Mouse (Mus musculus): Measurements from ENCODE around the gene Lyar. TPM values are rescaled to one million over a fixed set of nuclear protein-coding genes. Genes with fewer than 3 reads are reported as not detected.

Lyar gene
- polyA plus RNA-seq, 1 experiment from 2014 or later = 38.6 TPM

DNA sequence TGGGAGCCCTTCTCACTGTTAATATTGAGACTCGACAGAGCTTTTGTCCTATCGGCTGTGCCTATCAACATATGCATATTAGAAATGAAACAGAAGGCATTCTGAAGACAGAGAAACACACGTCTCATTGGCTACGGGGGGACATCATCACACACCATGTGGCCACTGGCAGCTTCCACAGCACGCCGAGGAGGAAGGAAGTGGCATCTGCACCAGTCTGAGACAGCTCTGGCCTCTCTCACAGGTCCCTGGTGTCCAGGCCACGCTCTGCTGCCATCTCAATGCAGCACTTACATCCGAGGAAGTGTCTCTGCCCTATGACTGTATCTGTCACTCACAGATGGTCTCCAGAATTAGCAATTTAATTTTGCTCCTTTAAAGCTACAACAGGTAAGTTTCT lies 8.6 kb upstream of the Lyar start:
- Histone ChIP-seq H3K9me3 (ENCODE audit: low read length) (no peaks in the 10 kb centered on the region), H3K4me2 (ENCODE audit: low read depth, low read length) (no peak overlapping the region), H3K27ac (ENCODE audit: low read depth) (no peak overlapping the region), H3K27me3 (ENCODE audit: insufficient read depth, low read length) (no peaks in the 10 kb centered on the region), H3K36me3 (replicated peaks; ENCODE audit: insufficient read depth, low read length) (peaks cover 21% of the 10 kb centered on the region), H3K4me3 (ENCODE audit: low read depth, low read length) (no peak overlapping the region), H3K4me1 (ENCODE audit: insufficient read depth) (peaks cover 8% of the 10 kb centered on the region), H3K9ac (replicated peaks) (no peak overlapping the region)
- WGBS (ENCODE audit: insufficient replicate concordance) = 53% methylated on average over 8 of the region's 8 CpGs
- ATAC-seq = peak; percentile 55
- DNase-seq = peak; percentile 29
- TF ChIP-seq EP300 (IDR thresholded peaks at IDR 0.05; ENCODE audit: low read depth) (no peak), CTCF (IDR thresholded peaks at IDR 0.05; ENCODE audit: low read depth) (no peak)

DNA sequence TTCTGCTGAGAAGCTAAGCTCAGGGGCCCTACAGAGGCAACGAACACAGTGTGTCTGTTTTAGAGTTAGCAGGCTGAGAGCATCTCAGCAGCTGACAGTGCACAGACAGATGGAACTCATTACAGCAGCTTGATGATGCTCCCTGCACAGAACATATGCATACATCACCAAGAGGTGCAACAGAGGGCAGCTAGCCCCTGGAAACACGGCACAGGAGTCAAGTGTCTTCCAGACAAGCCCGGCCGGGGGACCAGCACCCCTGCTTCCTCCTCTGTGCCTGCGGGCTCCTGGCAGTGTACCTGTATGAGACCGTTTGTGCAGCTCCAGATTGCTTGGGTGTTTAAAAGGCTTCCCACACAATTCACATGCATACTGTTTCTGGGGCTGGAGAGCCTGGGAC lies 7.3 kb upstream of the Lyar start:
- H3K9ac ChIP-seq (replicated peaks) = no peak overlapping the region
- no peak for ATAC-seq
- H3K9me3 ChIP-seq (ENCODE audit: low read length) = no peaks in the 10 kb centered on the region
- H3K4me1 ChIP-seq (ENCODE audit: insufficient read depth) = peaks cover 8% of the 10 kb centered on the region
- no peak overlapping the region for H3K4me3 ChIP-seq (ENCODE audit: low read depth, low read length)
- no peak for TF ChIP-seq CTCF (IDR thresholded peaks at IDR 0.05; ENCODE audit: low read depth)
- no peak for TF ChIP-seq EP300 (IDR thresholded peaks at IDR 0.05; ENCODE audit: low read depth)
- H3K27me3 ChIP-seq (ENCODE audit: insufficient read depth, low read length) = no peaks in the 10 kb centered on the region
- no peak overlapping the region for H3K27ac ChIP-seq (ENCODE audit: low read depth)
- H3K36me3 ChIP-seq (replicated peaks; ENCODE audit: insufficient read depth, low read length) = peaks cover 21% of the 10 kb centered on the region
- 88% methylated on average over 6 of the region's 6 CpGs for WGBS (ENCODE audit: insufficient replicate concordance)
- no peak for DNase-seq
- no peak overlapping the region for H3K4me2 ChIP-seq (ENCODE audit: low read depth, low read length)

DNA sequence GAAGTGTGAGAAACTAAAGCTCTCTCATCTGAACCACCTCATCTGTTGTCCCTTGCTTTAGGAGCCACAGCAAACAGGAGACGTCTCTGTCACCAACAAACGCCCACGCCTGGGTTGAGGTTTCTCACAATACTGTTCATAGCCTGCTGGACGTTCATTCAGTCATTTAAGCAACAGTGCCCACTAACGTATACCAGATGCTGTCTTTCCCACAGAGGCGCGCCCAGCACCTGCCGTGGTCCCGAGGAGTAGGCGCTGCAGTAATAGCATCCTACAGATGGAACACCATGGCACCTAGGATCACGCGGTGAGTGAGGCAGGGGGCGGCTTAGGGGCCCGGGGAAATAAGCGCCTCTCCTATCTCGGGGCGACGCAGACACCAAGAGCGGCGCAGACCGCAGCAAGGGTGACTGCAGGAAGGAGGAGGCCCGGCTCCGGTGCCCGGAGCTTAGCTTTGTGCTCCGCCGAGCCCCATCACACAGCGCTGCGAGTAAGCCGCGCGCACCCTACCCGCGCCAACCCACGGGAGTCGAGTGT lies 431 bp upstream of the Lyar start:
- no peak for TF ChIP-seq CTCF (IDR thresholded peaks at IDR 0.05; ENCODE audit: low read depth)
- TF ChIP-seq EP300 (IDR thresholded peaks at IDR 0.05; ENCODE audit: low read depth) = no peak
- under 1% methylated on average over 28 of the region's 35 CpGs for WGBS (ENCODE audit: insufficient replicate concordance)
- no peaks in the 10 kb centered on the region for H3K27me3 ChIP-seq (ENCODE audit: insufficient read depth, low read length)
- 0 out of 2 replicates have a peak, but pooled peaks cover 8% of the 10 kb centered on the region for H3K36me3 ChIP-seq (replicated peaks; ENCODE audit: insufficient read depth, low read length)
- peaks cover 16% of the 10 kb centered on the region for H3K4me1 ChIP-seq (ENCODE audit: insufficient read depth)
- peak overlapping the region; percentile 53 for H3K27ac ChIP-seq (ENCODE audit: low read depth)
- no peaks in the 10 kb centered on the region for H3K9me3 ChIP-seq (ENCODE audit: low read length)
- DNase-seq = no peak
- ATAC-seq = peak; percentile 70
- H3K4me2 ChIP-seq (ENCODE audit: low read depth, low read length) = peak overlapping the region; percentile 95
- peak overlapping the region; percentile 94 for H3K4me3 ChIP-seq (ENCODE audit: low read depth, low read length)
- peak overlapping the region; percentile 82 for H3K9ac ChIP-seq (replicated peaks)

DNA sequence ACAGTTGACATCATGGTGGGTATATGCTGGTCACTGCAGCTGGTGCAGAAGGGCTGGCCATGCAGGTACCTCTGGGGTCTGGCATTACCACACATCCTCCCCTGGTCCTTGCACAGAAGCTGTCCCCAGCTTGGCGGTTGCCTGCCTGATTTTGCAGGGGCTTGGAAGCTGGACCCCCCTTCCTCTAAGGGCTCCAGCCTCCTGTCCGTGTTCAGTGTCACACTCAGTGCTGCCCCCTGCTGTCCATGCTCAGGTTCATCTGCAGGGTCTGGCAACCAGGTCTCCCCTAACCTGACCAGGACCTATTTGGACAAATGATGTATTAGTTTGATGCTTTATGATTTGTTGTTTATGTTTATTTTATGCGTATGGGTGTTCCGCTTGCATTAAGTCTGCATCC lies 15.2 kb downstream of the Lyar start:
- WGBS (ENCODE audit: insufficient replicate concordance) = 67% methylated on average over 4 of the region's 4 CpGs
- Histone ChIP-seq H3K4me3 (ENCODE audit: low read depth, low read length) (no peak overlapping the region), H3K9ac (replicated peaks) (no peak overlapping the region), H3K9me3 (ENCODE audit: low read length) (no peaks in the 10 kb centered on the region), H3K4me1 (ENCODE audit: insufficient read depth) (no peaks in the 10 kb centered on the region), H3K4me2 (ENCODE audit: low read depth, low read length) (no peak overlapping the region), H3K27me3 (ENCODE audit: insufficient read depth, low read length) (no peaks in the 10 kb centered on the region), H3K27ac (ENCODE audit: low read depth) (no peak overlapping the region), H3K36me3 (replicated peaks; ENCODE audit: insufficient read depth, low read length) (peaks cover 35% of the 10 kb centered on the region)
- DNase-seq = peak; percentile 73
- ATAC-seq = no peak
- TF ChIP-seq CTCF (IDR thresholded peaks at IDR 0.05; ENCODE audit: low read depth) (peak; percentile 79), EP300 (IDR thresholded peaks at IDR 0.05; ENCODE audit: low read depth) (no peak)

DNA sequence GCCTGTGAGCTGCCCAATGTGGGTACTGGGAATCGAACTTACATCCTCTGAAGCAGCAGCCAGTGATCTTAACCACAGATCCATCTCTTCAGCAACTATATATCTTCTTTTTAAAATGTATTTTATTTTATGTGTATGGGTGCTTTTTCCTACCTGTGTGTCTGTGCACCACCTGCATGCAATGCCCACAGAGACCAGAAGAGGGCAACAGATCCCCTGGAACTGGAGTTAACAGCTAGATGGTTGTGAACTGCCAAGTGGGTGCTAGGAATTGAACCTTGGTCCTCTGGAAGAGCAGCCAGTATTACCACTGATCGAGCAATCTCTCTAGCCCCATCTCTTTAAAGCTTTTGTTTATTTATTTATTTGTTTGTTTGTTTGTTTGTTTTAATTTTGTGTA lies 16.4 kb downstream of the Lyar start:
- Histone ChIP-seq H3K27me3 (ENCODE audit: insufficient read depth, low read length) (no peaks in the 10 kb centered on the region), H3K4me2 (ENCODE audit: low read depth, low read length) (no peak overlapping the region), H3K36me3 (replicated peaks; ENCODE audit: insufficient read depth, low read length) (peaks cover 23% of the 10 kb centered on the region), H3K9me3 (ENCODE audit: low read length) (no peaks in the 10 kb centered on the region), H3K27ac (ENCODE audit: low read depth) (no peak overlapping the region), H3K4me3 (ENCODE audit: low read depth, low read length) (no peak overlapping the region), H3K9ac (replicated peaks) (no peak overlapping the region), H3K4me1 (ENCODE audit: insufficient read depth) (peaks cover 3% of the 10 kb centered on the region; the same call in 1 of the 2 replicates)
- WGBS (ENCODE audit: insufficient replicate concordance) = 80% methylated on average over 2 of the region's 2 CpGs
- TF ChIP-seq EP300 (IDR thresholded peaks at IDR 0.05; ENCODE audit: low read depth) (no peak), CTCF (IDR thresholded peaks at IDR 0.05; ENCODE audit: low read depth) (peak; percentile 48)
- ATAC-seq = no peak
- DNase-seq = no peak

DNA sequence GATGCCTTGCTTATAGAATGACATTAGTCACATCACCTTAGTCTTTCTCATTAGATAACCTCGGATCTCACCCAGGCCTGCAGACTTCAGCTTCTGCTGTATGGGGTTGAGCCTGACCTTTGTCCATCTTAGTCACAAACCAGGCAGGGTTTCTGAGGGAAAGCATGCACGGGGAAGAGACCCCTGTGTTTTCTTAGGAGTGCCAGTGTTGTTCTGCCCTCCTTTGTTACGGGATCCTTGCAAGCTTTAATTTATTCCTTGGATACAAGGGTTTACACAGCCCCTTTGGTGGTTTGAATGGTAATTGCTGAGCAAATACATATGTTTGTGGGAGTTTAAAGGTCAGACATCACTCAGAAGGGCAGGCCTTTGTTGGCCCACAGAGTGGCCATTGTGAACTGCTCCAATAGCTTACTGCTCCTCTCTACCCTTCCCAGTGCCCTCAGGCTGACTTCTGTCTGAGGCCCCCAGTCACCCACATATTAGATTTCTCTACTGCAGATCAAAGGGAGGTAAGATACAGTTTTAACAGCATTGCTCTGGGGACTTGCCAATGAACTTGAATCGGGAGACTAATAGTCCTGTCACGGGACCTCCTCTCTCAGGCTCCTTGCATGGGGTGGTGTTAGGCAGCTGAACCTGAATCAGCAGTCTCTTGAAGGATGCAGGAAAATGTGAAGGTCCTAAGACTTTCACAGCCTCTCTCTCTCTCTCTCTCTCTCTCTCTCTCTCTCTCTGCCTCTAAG lies 20.6 kb downstream of the Lyar start:
- Histone ChIP-seq H3K27me3 (ENCODE audit: insufficient read depth, low read length) (no peaks in the 10 kb centered on the region), H3K9me3 (ENCODE audit: low read length) (no peaks in the 10 kb centered on the region), H3K27ac (ENCODE audit: low read depth) (no peak overlapping the region), H3K4me1 (ENCODE audit: insufficient read depth) (peaks cover 3% of the 10 kb centered on the region; the same call in 1 of the 2 replicates), H3K4me2 (ENCODE audit: low read depth, low read length) (no peak overlapping the region), H3K9ac (replicated peaks) (no peak overlapping the region), H3K4me3 (ENCODE audit: low read depth, low read length) (no peak overlapping the region), H3K36me3 (replicated peaks; ENCODE audit: insufficient read depth, low read length) (no peaks in the 10 kb centered on the region)
- DNase-seq (no peak), ATAC-seq (no peak)
- TF ChIP-seq EP300 (IDR thresholded peaks at IDR 0.05; ENCODE audit: low read depth) (no peak), CTCF (IDR thresholded peaks at IDR 0.05; ENCODE audit: low read depth) (no peak)
- 59% methylated on average over 5 of the region's 5 CpGs for WGBS (ENCODE audit: insufficient replicate concordance)

Measured in liver, postnatal 0 days (tissue).